Mouse (Mus musculus) embryonic facial prominence, embryonic 13.5 days (tissue): ENCODE results near the gene Dnaaf3. TPM values are rescaled to one million over a fixed set of nuclear protein-coding genes. Genes with fewer than 3 reads are reported as not detected.

Experiments used
- ATAC-seq: fragments of 200-750 bp; cut with Nextera tagmentation; 2 replicates; pipeline ENCODE4 v1.8.0; 2017; ENCODE audit warnings: low read depth; ENCODE audit not compliant: insufficient number of reproducible peaks, insufficient read depth, low FRiP score, low TSS enrichment
- H3K27ac ChIP-seq: fragments of 300-500 bp; sonication (generic); 2 replicates; pipeline ENCODE4 v1.5.1; 2015; ENCODE audit warnings: moderate library complexity, mild to moderate bottlenecking, inconsistent platforms
- H3K27me3 ChIP-seq: fragments of 300-500 bp; sonication (generic); 2 replicates; pipeline ENCODE4 v1.6.1; 2015; ENCODE audit warnings: mild to moderate bottlenecking, inconsistent platforms
- H3K36me3 ChIP-seq: fragments of 300-500 bp; sonication (generic); 2 replicates; pipeline ENCODE4 v1.6.1; 2015; ENCODE audit warnings: mild to moderate bottlenecking, inconsistent platforms
- H3K4me1 ChIP-seq: fragments of 300-500 bp; sonication (generic); 2 replicates; pipeline ENCODE4 v1.6.1; 2015; ENCODE audit warnings: inconsistent platforms
- H3K4me2 ChIP-seq: fragments of 300-500 bp; sonication (generic); 2 replicates; pipeline ENCODE4 v1.6.1; 2015; ENCODE audit warnings: moderate library complexity, mild to moderate bottlenecking, inconsistent platforms
- H3K4me3 ChIP-seq: fragments of 300-500 bp; sonication (generic); 2 replicates; pipeline ENCODE4 v1.5.1; 2015; ENCODE audit warnings: mild to moderate bottlenecking, inconsistent platforms
- H3K9ac ChIP-seq: fragments of 300-500 bp; sonication (generic); 2 replicates; pipeline ENCODE4 v1.6.1; 2015; ENCODE audit warnings: mild to moderate bottlenecking, inconsistent platforms
- H3K9me3 ChIP-seq: fragments of 300-500 bp; sonication (generic); 2 replicates; pipeline ENCODE4 v1.6.1; 2016; ENCODE audit warnings: inconsistent platforms
- WGBS: fragments of 180-500 bp; shearing (Covaris S2); methylation state at CpG from one replicate; pipeline ENCODE4 v1.1.7; 2015; ENCODE audit warnings: mixed read lengths; 5-methylcytosine and 5-hydroxymethylcytosine counted together
- polyA plus RNA-seq: library from polyadenylated mRNA; unstranded; fragments of >200 nt; fragmentation: Nextera tagmentation; extraction: Ambion mirVana; gene quantifications from 2 replicates; pipeline ENCODE4 v1.2.1, GENCODE M21; 2015

The Dnaaf3 gene
- polyA plus RNA-seq, 1 experiment from 2014 or later = 1.4 TPM

- no peak overlapping the region for H3K4me3 ChIP-seq
- H3K4me2 ChIP-seq = no peak overlapping the region
- peaks cover 11% of the 10 kb centered on the region; the same call in 1 of the 2 replicates for H3K27me3 ChIP-seq
- H3K9me3 ChIP-seq = no peaks in the 10 kb centered on the region
- peaks cover 32% of the 10 kb centered on the region for H3K4me1 ChIP-seq
- H3K36me3 ChIP-seq = no peaks in the 10 kb centered on the region
- H3K27ac ChIP-seq = no peak overlapping the region
- ATAC-seq = no peak
- H3K9ac ChIP-seq = no peak overlapping the region
- 88% methylated on average over 1 of the region's 1 CpGs for WGBS
These were observed 13.8 kb downstream of the Dnaaf3 start for GRCm38 (mm10) chr7:4518487-4518886.

GRCm38 (mm10) chr7:4516332-4517050 is 15.8 kb downstream of the Dnaaf3 start, which contains the start of gene Tnnt1:
Gene Tnnt1, minus strand, starts transcription at chr7:4516382.
- H3K27me3 ChIP-seq = peaks cover 7% of the 10 kb centered on the region; the same call in 1 of the 2 replicates
- H3K4me3 ChIP-seq = no peak within 1 kb of the TSS
- H3K9me3 ChIP-seq = no peaks in the 10 kb centered on the region
- 21% methylated on average over 4 of the region's 4 CpGs for WGBS
- ATAC-seq = no peak
- no peak within 1 kb of the TSS for H3K4me2 ChIP-seq
- H3K27ac ChIP-seq = no peak within 1 kb of the TSS
- peaks cover 33% of the 10 kb centered on the region for H3K4me1 ChIP-seq
- H3K36me3 ChIP-seq = no peaks in the 10 kb centered on the region
- no peak within 1 kb of the TSS for H3K9ac ChIP-seq

- Histone ChIP-seq H3K9ac (no peak overlapping the region), H3K4me3 (no peak overlapping the region), H3K4me2 (no peak overlapping the region), H3K27me3 (0 out of 2 replicates have a peak, but pooled peaks cover 6% of the 10 kb centered on the region), H3K27ac (no peak overlapping the region), H3K4me1 (peaks cover 28% of the 10 kb centered on the region), H3K36me3 (no peaks in the 10 kb centered on the region), H3K9me3 (no peaks in the 10 kb centered on the region)
- ATAC-seq = no peak
- 55% methylated on average over 6 of the region's 6 CpGs for WGBS
These were observed 16.4 kb downstream of the Dnaaf3 start for GRCm38 (mm10) chr7:4515853-4516252.

- peak; percentile 50; the same call in 1 of the 2 replicates for ATAC-seq
These were observed 18.2 kb downstream of the Dnaaf3 start for GRCm38 (mm10) chr7:4513829-4514712.

GRCm38 (mm10) chr7:4513236-4513635 is 19.0 kb downstream of the Dnaaf3 start:
- no peak overlapping the region for H3K9ac ChIP-seq
- H3K4me1 ChIP-seq = peaks cover 22% of the 10 kb centered on the region
- peak overlapping the region; percentile 14; the same call in 1 of the 2 replicates for H3K4me2 ChIP-seq
- H3K27ac ChIP-seq = peak overlapping the region; percentile 48; the same call in 1 of the 2 replicates
- H3K4me3 ChIP-seq = no peak overlapping the region
- no peaks in the 10 kb centered on the region for H3K27me3 ChIP-seq
- H3K9me3 ChIP-seq = no peaks in the 10 kb centered on the region
- WGBS = 23% methylated on average over 13 of the region's 13 CpGs
- ATAC-seq = no peak
- no peaks in the 10 kb centered on the region for H3K36me3 ChIP-seq

More at GRCm38 (mm10) chr7:4513829-4514712, 18.2 kb downstream of the Dnaaf3 start:
- Histone ChIP-seq H3K9me3 (no peaks in the 10 kb centered on the region), H3K27ac (peak overlapping the region; percentile 48), H3K4me3 (peak overlapping the region; percentile 0; the same call in 1 of the 2 replicates), H3K27me3 (no peaks in the 10 kb centered on the region), H3K4me2 (no peak overlapping the region), H3K9ac (no peak overlapping the region), H3K36me3 (no peaks in the 10 kb centered on the region), H3K4me1 (peaks cover 22% of the 10 kb centered on the region)
- 46% methylated on average over 6 of the region's 6 CpGs for WGBS

GRCm38 (mm10) chr7:4511489-4512224 is 20.6 kb downstream of the Dnaaf3 start:
- H3K36me3 ChIP-seq = no peaks in the 10 kb centered on the region
- ATAC-seq = no peak
- no peak overlapping the region for H3K4me3 ChIP-seq
- H3K9me3 ChIP-seq = no peaks in the 10 kb centered on the region
- H3K4me2 ChIP-seq = no peak overlapping the region
- WGBS = 76% methylated on average over 8 of the region's 8 CpGs
- H3K27ac ChIP-seq = no peak overlapping the region
- H3K27me3 ChIP-seq = no peaks in the 10 kb centered on the region
- H3K9ac ChIP-seq = no peak overlapping the region
- H3K4me1 ChIP-seq = peaks cover 22% of the 10 kb centered on the region

GRCm38 (mm10) chr7:4509863-4510608 is 22.2 kb downstream of the Dnaaf3 start:
- Histone ChIP-seq H3K4me2 (peak overlapping the region; percentile 30; the same call in 1 of the 2 replicates), H3K36me3 (no peaks in the 10 kb centered on the region), H3K27ac (no peak overlapping the region), H3K4me1 (peaks cover 13% of the 10 kb centered on the region), H3K9me3 (no peaks in the 10 kb centered on the region), H3K4me3 (0 out of 2 replicates have a peak overlapping the region, but pooled peaks have one; percentile 2), H3K9ac (no peak overlapping the region; the same call in 1 of the 2 replicates), H3K27me3 (no peaks in the 10 kb centered on the region)
- WGBS = 11% methylated on average over 24 of the region's 24 CpGs
- 0 out of 2 replicates have a peak, but pooled peaks have one; percentile 21 for ATAC-seq

GRCm38 (mm10) chr7:4508739-4509116 is 23.5 kb downstream of the Dnaaf3 start:
- WGBS = 86% methylated on average over 8 of the region's 8 CpGs
- H3K36me3 ChIP-seq = no peaks in the 10 kb centered on the region
- H3K9ac ChIP-seq = no peak overlapping the region
- peaks cover 4% of the 10 kb centered on the region; the same call in 1 of the 2 replicates for H3K4me1 ChIP-seq
- no peak for ATAC-seq
- H3K27ac ChIP-seq = no peak overlapping the region
- no peaks in the 10 kb centered on the region for H3K27me3 ChIP-seq
- H3K4me3 ChIP-seq = no peak overlapping the region
- no peaks in the 10 kb centered on the region for H3K9me3 ChIP-seq
- H3K4me2 ChIP-seq = no peak overlapping the region

GRCm38 (mm10) chr7:4508062-4508738 is 24.1 kb downstream of the Dnaaf3 start:
- Histone ChIP-seq H3K9ac (no peak overlapping the region), H3K27ac (no peak overlapping the region), H3K4me1 (no peaks in the 10 kb centered on the region), H3K27me3 (no peaks in the 10 kb centered on the region), H3K36me3 (no peaks in the 10 kb centered on the region), H3K4me3 (no peak overlapping the region), H3K4me2 (no peak overlapping the region), H3K9me3 (no peaks in the 10 kb centered on the region)
- ATAC-seq = no peak
- WGBS = 84% methylated on average over 32 of the region's 32 CpGs

GRCm38 (mm10) chr7:4507220-4507619 is 25.0 kb downstream of the Dnaaf3 start:
- no peak overlapping the region for H3K9ac ChIP-seq
- H3K4me3 ChIP-seq = no peak overlapping the region
- H3K36me3 ChIP-seq = no peaks in the 10 kb centered on the region
- no peak for ATAC-seq
- H3K27me3 ChIP-seq = no peaks in the 10 kb centered on the region
- peaks cover 3% of the 10 kb centered on the region; the same call in 1 of the 2 replicates for H3K4me1 ChIP-seq
- H3K9me3 ChIP-seq = no peaks in the 10 kb centered on the region
- no peak overlapping the region for H3K4me2 ChIP-seq
- no peak overlapping the region for H3K27ac ChIP-seq
- WGBS = 58% methylated on average over 3 of the region's 4 CpGs
